Mouse (Mus musculus): ENCODE results near the gene Ptgs1.

- TF ChIP-seq CTCF (IDR thresholded peaks at IDR 0.05) (no peak), EP300 (IDR thresholded peaks at IDR 0.05) (no peak)
Observed at GRCm38 (mm10) chr2:36269458-36269857, 39.2 kb downstream of the Ptgs1 start.
